Mouse (Mus musculus) c-Kit-positive CD71-negative TER-119-negative erythroid progenitor cells, embryonic 14.5 days (primary cell): ENCODE data around the gene Fam83c.

ENCODE experiments used
- DNase-seq: peaks from one replicate; pipeline ENCODE4 v3.0.0-alpha.2; 2013; ENCODE audit warnings: low read depth

Fam83c gene

GRCm38 (mm10) chr2:155826630-155827424, 7.8 kb downstream of the Fam83c start, which contains the start of gene Eif6:
TSS of gene Eif6 (minus strand) at chr2:155826925.
- DNase-seq: peak; percentile 85

- peak; percentile 25 for DNase-seq
Measured at GRCm38 (mm10) chr2:155825904-155826629, 8.6 kb downstream of the Fam83c start.

GRCm38 (mm10) chr2:155823722-155824121, 10.9 kb downstream of the Fam83c start:
- DNase-seq: no peak

- no peak for DNase-seq
Measured at GRCm38 (mm10) chr2:155820779-155821178, 13.9 kb downstream of the Fam83c start.

- DNase-seq: no peak
Measured at GRCm38 (mm10) chr2:155819449-155820251, 15.0 kb downstream of the Fam83c start.

GRCm38 (mm10) chr2:155819392-155819448, 15.4 kb downstream of the Fam83c start, which contains the start of gene BC029722:
TSS of gene BC029722 (minus strand) at chr2:155819426.
- no peak for DNase-seq

GRCm38 (mm10) chr2:155818596-155819391, 15.9 kb downstream of the Fam83c start:
- peak; percentile 87 for DNase-seq

GRCm38 (mm10) chr2:155817301-155818245, 17.1 kb downstream of the Fam83c start:
- no peak for DNase-seq

GRCm38 (mm10) chr2:155816179-155816578, 18.5 kb downstream of the Fam83c start:
- DNase-seq: no peak

- DNase-seq: no peak
Measured at GRCm38 (mm10) chr2:155814829-155815228, 19.8 kb downstream of the Fam83c start.

- no peak for DNase-seq
Measured at GRCm38 (mm10) chr2:155812637-155813036, 22.0 kb downstream of the Fam83c start.

- peak; percentile 71 for DNase-seq
Measured at GRCm38 (mm10) chr2:155811821-155812396, 22.7 kb downstream of the Fam83c start.

- no peak for DNase-seq
Measured at GRCm38 (mm10) chr2:155809620-155810019, 25.0 kb downstream of the Fam83c start.

- DNase-seq: no peak
Measured at GRCm38 (mm10) chr2:155807408-155807807, 27.2 kb downstream of the Fam83c start.

- no peak for DNase-seq
Measured at GRCm38 (mm10) chr2:155806548-155806947, 28.1 kb downstream of the Fam83c start.

GRCm38 (mm10) chr2:155805925-155806255, 28.8 kb downstream of the Fam83c start:
- DNase-seq: no peak

- no peak for DNase-seq
Measured at GRCm38 (mm10) chr2:155805231-155805924, 29.3 kb downstream of the Fam83c start.

- DNase-seq: no peak
Measured at GRCm38 (mm10) chr2:155804053-155804452, 30.6 kb downstream of the Fam83c start.

- DNase-seq: no peak
Measured at GRCm38 (mm10) chr2:155802761-155803160, 31.9 kb downstream of the Fam83c start.

- no peak for DNase-seq
Measured at GRCm38 (mm10) chr2:155798613-155799012, 36.0 kb downstream of the Fam83c start.
